Mouse (Mus musculus): ENCODE results near the gene Pced1a. TPM values are rescaled to one million over a fixed set of nuclear protein-coding genes. Genes with fewer than 3 reads are reported as not detected.
"Not testable (repeated sequence)": the region's sequence is repeated elsewhere in the genome, so short reads cannot be mapped to it uniquely, and the experiment has no call there.

Gene Pced1a
- polyA plus RNA-seq, 1 experiment from 2014 or later: 11.1 TPM

- no peak for ATAC-seq (ENCODE audit: insufficient read depth, low FRiP score, low read depth)
- WGBS: 76% methylated on average over 4 of the region's 4 CpGs
- H3K4me2 ChIP-seq: no peak overlapping the region
Observed at GRCm38 (mm10) chr2:130374951-130375350, 49.5 kb downstream of the Pced1a start.

DNA sequence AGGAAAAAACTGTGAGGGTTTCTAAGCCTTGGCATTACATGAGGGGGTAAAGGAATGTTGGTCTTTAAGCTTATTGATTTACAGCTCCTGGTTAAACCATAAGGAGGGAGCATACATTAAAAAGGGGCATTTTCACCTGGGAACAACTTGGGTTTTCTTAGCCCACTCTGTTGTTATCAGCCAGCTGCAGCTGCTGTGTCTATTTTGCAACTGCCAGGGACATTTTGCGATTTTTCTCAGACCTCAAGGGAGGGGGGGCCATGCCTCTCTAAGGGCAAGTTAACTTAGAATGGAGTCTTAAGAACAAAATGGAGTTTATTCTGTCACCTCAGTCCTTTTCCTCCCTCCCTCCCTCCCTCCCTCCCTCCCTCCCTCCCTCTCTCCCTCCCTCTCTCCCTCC, 51.5 kb downstream of the Pced1a start:
- H3K27ac ChIP-seq; H3K4me1 ChIP-seq; H3K9me3 ChIP-seq; H3K9ac ChIP-seq; H3K4me2 ChIP-seq; H3K4me3 ChIP-seq (replicated peaks); ATAC-seq (ENCODE audit: insufficient read depth, low FRiP score, low read depth); H3K27me3 ChIP-seq (replicated peaks); H3K36me3 ChIP-seq: not testable (repeated sequence)
- 30% methylated on average over 1 of the region's 1 CpGs for WGBS

More at GRCm38 (mm10) chr2:130374951-130375350, 49.5 kb downstream of the Pced1a start:
- no peaks in the 10 kb centered on the region for H3K9me3 ChIP-seq
- H3K9ac ChIP-seq: no peak overlapping the region
- H3K4me3 ChIP-seq (replicated peaks): no peak overlapping the region
- no peaks in the 10 kb centered on the region for H3K4me1 ChIP-seq
- H3K27ac ChIP-seq: no peak overlapping the region
- H3K27me3 ChIP-seq (replicated peaks): no peaks in the 10 kb centered on the region
- H3K36me3 ChIP-seq: no peaks in the 10 kb centered on the region

GRCm38 (mm10) chr2:130367386-130367785, 57.1 kb downstream of the Pced1a start:
- ATAC-seq (ENCODE audit: insufficient read depth, low FRiP score, low read depth): no peak
- Histone ChIP-seq H3K27ac (no peak overlapping the region), H3K9me3 (no peaks in the 10 kb centered on the region), H3K4me3 (replicated peaks) (no peak overlapping the region), H3K36me3 (no peaks in the 10 kb centered on the region), H3K4me2 (no peak overlapping the region), H3K4me1 (peaks cover 4% of the 10 kb centered on the region), H3K9ac (no peak overlapping the region), H3K27me3 (replicated peaks) (peaks cover 2% of the 10 kb centered on the region)
- 56% methylated on average over 4 of the region's 4 CpGs for WGBS

Other genes with a start within 250 kb of the Pced1a start
- 518 and 527 TPM in 2 replicates for gene Snrpb, start 245.3 kb downstream of the Pced1a start, polyA plus RNA-seq (2015; fragmentation: Nextera tagmentation; extraction: Ambion mirVana)
- gene Tmc2, start 229.5 kb downstream of the Pced1a start, polyA plus RNA-seq (2015; fragmentation: Nextera tagmentation; extraction: Ambion mirVana): 0.04 TPM in 1 of 2 replicates, not detected in the other
- 260 and 287 TPM in 2 replicates for gene Nop56, start 150.3 kb downstream of the Pced1a start, polyA plus RNA-seq (2015; fragmentation: Nextera tagmentation; extraction: Ambion mirVana)
- gene Idh3b, start 140.2 kb downstream of the Pced1a start, polyA plus RNA-seq (2015; fragmentation: Nextera tagmentation; extraction: Ambion mirVana): 171 and 192 TPM in 2 replicates
- 2.8 and 3.1 TPM in 2 replicates for gene Ebf4, start 129.5 kb downstream of the Pced1a start, polyA plus RNA-seq (2015; fragmentation: Nextera tagmentation; extraction: Ambion mirVana)
- 46.4 and 47.5 TPM in 2 replicates for gene Cpxm1, start 27.1 kb downstream of the Pced1a start, polyA plus RNA-seq (2015; fragmentation: Nextera tagmentation; extraction: Ambion mirVana)
- gene Gm28372, start 19.5 kb downstream of the Pced1a start, polyA plus RNA-seq (2015; fragmentation: Nextera tagmentation; extraction: Ambion mirVana): 0.14 TPM in 1 of 2 replicates, not detected in the other
- gene 1700020A23Rik, start 19.4 kb downstream of the Pced1a start, polyA plus RNA-seq (2015; fragmentation: Nextera tagmentation; extraction: Ambion mirVana): not detected in 2 replicates
- 0.10 TPM in 1 of 2 replicates, not detected in the other for gene Tmem239, start 18.2 kb downstream of the Pced1a start, polyA plus RNA-seq (2015; fragmentation: Nextera tagmentation; extraction: Ambion mirVana)
- gene Vps16, start 362 bp downstream of the Pced1a start, polyA plus RNA-seq (2015; fragmentation: Nextera tagmentation; extraction: Ambion mirVana): 78.8 and 88.6 TPM in 2 replicates
- gene Ptpra, start 25.6 kb upstream of the Pced1a start, polyA plus RNA-seq (2015; fragmentation: Nextera tagmentation; extraction: Ambion mirVana): 85.2 and 88.2 TPM in 2 replicates
- gene Mrps26, start 139.0 kb upstream of the Pced1a start, polyA plus RNA-seq (2015; fragmentation: Nextera tagmentation; extraction: Ambion mirVana): 80.8 and 87.4 TPM in 2 replicates
- not detected in 2 replicates for gene Oxt, start 151.5 kb upstream of the Pced1a start, polyA plus RNA-seq (2015; fragmentation: Nextera tagmentation; extraction: Ambion mirVana)
- not detected in 2 replicates for gene Avp, start 157.9 kb upstream of the Pced1a start, polyA plus RNA-seq (2015; fragmentation: Nextera tagmentation; extraction: Ambion mirVana)
- 13.6 and 15.2 TPM in 2 replicates for gene Fastkd5, start 205.3 kb upstream of the Pced1a start, polyA plus RNA-seq (2015; fragmentation: Nextera tagmentation; extraction: Ambion mirVana)
- 10.4 and 11.4 TPM in 2 replicates for gene Ubox5, start 205.3 kb upstream of the Pced1a start, polyA plus RNA-seq (2015; fragmentation: Nextera tagmentation; extraction: Ambion mirVana)
- gene Lzts3, start 218.1 kb upstream of the Pced1a start, polyA plus RNA-seq (2015; fragmentation: Nextera tagmentation; extraction: Ambion mirVana): 9.9 and 11.9 TPM in 2 replicates
- gene Ddrgk1, start 240.0 kb upstream of the Pced1a start, polyA plus RNA-seq (2015; fragmentation: Nextera tagmentation; extraction: Ambion mirVana): 70.3 and 71.6 TPM in 2 replicates
- gene Itpa, start 242.9 kb upstream of the Pced1a start, polyA plus RNA-seq (2015; fragmentation: Nextera tagmentation; extraction: Ambion mirVana): 76.6 and 89.1 TPM in 2 replicates

Measured in stomach, embryonic 15.5 days (tissue).